ENCODE assay signal across 16 mouse cellular contexts in the genomic region with DNA sequence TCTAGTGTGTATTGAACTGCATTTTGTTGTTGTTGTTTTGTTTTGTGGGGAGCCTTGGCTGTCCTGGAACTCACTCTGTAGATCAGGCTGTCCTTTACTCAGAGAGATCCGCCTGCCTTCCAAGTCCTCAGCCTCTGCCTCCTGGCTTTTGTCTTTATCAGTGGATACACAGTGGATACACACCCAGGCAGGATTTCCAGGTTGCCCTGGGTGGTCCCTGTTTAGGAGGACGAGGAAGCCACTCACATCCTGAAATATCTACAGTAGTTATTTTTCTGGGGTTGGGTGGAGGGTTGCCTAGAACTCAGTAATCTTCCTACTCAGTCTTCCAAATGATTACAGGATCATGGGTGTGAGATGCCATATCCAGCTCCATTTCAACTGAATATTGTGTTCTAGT. TPM values are rescaled to one million over a fixed set of nuclear protein-coding genes. Genes with fewer than 3 reads are reported as not detected.
DNase-seq lines count a peak whose midpoint lies in the region; ATAC-seq and TF ChIP-seq lines count a peak whose summit lies in the region.
"Had no signal": no experiment of that assay in that cellular context is flagged by ENCODE, and none has a peak within 500 bp of the region (broad histone marks: within the 10 kb centered on the region; RNA-seq: fewer than 3 reads in every experiment).

No protein-coding gene starts in this region.

- 0 out of 2 replicates have a peak overlapping the region, but pooled peaks have one; percentile 2 for H3K4me2 ChIP-seq in lung, postnatal 0 days (replicated peaks; ENCODE audit: low read depth, low read length)
- no peak overlapping the region for H3K4me2 ChIP-seq in intestine, postnatal 0 days (replicated peaks; ENCODE audit: low read depth)
- H3K4me2 ChIP-seq: lung, embryonic 14.5 days had no signal

- no peak for TF ChIP-seq EP300 in lung, postnatal 0 days (IDR thresholded peaks at IDR 0.05)

- no peaks in the 10 kb centered on the region for H3K9me3 ChIP-seq in lung, postnatal 0 days (ENCODE audit: low read length)
- H3K9me3 ChIP-seq in intestine, postnatal 0 days (ENCODE audit: control insufficient read depth), result no peaks in the 10 kb centered on the region

- H3K36me3 ChIP-seq in lung, postnatal 0 days (ENCODE audit: insufficient read depth, low read length), result no peaks in the 10 kb centered on the region; the same call in 1 of the 2 replicates
- H3K36me3 ChIP-seq in intestine, postnatal 0 days (ENCODE audit: control insufficient read depth, insufficient read depth), result peaks cover 13% of the 10 kb centered on the region; the same call in 1 of the 2 replicates

- ATAC-seq in lung, postnatal 0 days, result 0 out of 2 replicates have a peak, but pooled peaks have one; percentile 5
- no peak for ATAC-seq in intestine, postnatal 0 days

- no peaks in the 10 kb centered on the region for H3K27me3 ChIP-seq in lung, postnatal 0 days (replicated peaks; ENCODE audit: insufficient read depth, low read length)
- no peaks in the 10 kb centered on the region for H3K27me3 ChIP-seq in intestine, postnatal 0 days (replicated peaks; ENCODE audit: control insufficient read depth, insufficient read depth, low read length)

- WGBS in lung, postnatal 0 days, result 30% methylated on average over 2 of the region's 2 CpGs
- 55% methylated on average over 2 of the region's 2 CpGs for WGBS in intestine, postnatal 0 days

- peak; percentile 34 to 51 for DNase-seq in adrenal gland, postnatal 36 days
- no peak for DNase-seq in adrenal gland, postnatal 14 days
- peak; percentile 51 to 69 for DNase-seq in lung, adult 18-20 months
- DNase-seq in lung, postnatal 25 days (ENCODE audit: low spot score), result no peak
- peak; percentile 65 for DNase-seq in kidney, postnatal 14 days
- no peak for DNase-seq in lung, postnatal 0 days (ENCODE audit: low spot score)
- DNase-seq in MN1 (ENCODE audit: low spot score), result no peak
- DNase-seq: adrenal gland, postnatal 25 days; cerebellum, adult 2 months; lung, embryonic 14.5 days had no signal

- TF ChIP-seq CTCF in lung, postnatal 0 days (IDR thresholded peaks at IDR 0.05), result no peak
- no peak for TF ChIP-seq CTCF in intestine, postnatal 0 days (IDR thresholded peaks at IDR 0.05; ENCODE audit: low read depth)

- no peak overlapping the region for H3K9ac ChIP-seq in lung, postnatal 0 days (replicated peaks; ENCODE audit: low read depth)
- no peak overlapping the region for H3K9ac ChIP-seq in intestine, postnatal 0 days (ENCODE audit: low read depth, low read length)
- H3K9ac ChIP-seq: lung, embryonic 14.5 days had no signal

- H3K27ac ChIP-seq in lung, postnatal 0 days (ENCODE audit: low read length), result no peak overlapping the region
- H3K27ac ChIP-seq in intestine, postnatal 0 days (ENCODE audit: low read depth, low read length), result no peak overlapping the region

- H3K4me1 ChIP-seq in lung, postnatal 0 days (ENCODE audit: insufficient read depth, low read depth, low read length), result peaks cover 2% of the 10 kb centered on the region; the same call in 1 of the 2 replicates
- H3K4me1 ChIP-seq in intestine, postnatal 0 days (replicated peaks; ENCODE audit: control insufficient read depth, insufficient read depth, low read length), result 0 out of 2 replicates have a peak, but pooled peaks cover 3% of the 10 kb centered on the region

- no peak overlapping the region for H3K4me3 ChIP-seq in lung, postnatal 0 days (ENCODE audit: low read depth, low read length)
- H3K4me3 ChIP-seq in intestine, postnatal 0 days (ENCODE audit: low read depth, low read length), result no peak overlapping the region

RNA-seq across cellular contexts. Expression of gene H2-T24, which starts 1.4 kb away (rescaled TPM):
- total RNA-seq in adrenal gland, postnatal 36 days (2021), result 1 to 10 TPM; 6.5 to 9.3 TPM
- total RNA-seq in adrenal gland, postnatal 14 days (2021), result 4.6 and 8.2 TPM in 2 replicates
- 2.7 and 3.7 TPM in 2 replicates for polyA plus RNA-seq in lung, postnatal 0 days (2015; fragmentation: Nextera tagmentation; extraction: Ambion mirVana)
- polyA plus RNA-seq in intestine, postnatal 0 days (2015; fragmentation: Nextera tagmentation; extraction: Ambion mirVana), result 1.4 and 1.5 TPM in 2 replicates

RNA-seq across cellular contexts. Expression of gene H2-T23, which starts 13.7 kb away (rescaled TPM):
- 10 to 100 TPM; 57.8 to 68.4 TPM for total RNA-seq in adrenal gland, postnatal 36 days (2021)
- total RNA-seq in adrenal gland, postnatal 14 days (2021), result 44.2 and 52.7 TPM in 2 replicates
- 50.4 and 53.1 TPM in 2 replicates for polyA plus RNA-seq in lung, postnatal 0 days (2015; fragmentation: Nextera tagmentation; extraction: Ambion mirVana)
- polyA plus RNA-seq in intestine, postnatal 0 days (2015; fragmentation: Nextera tagmentation; extraction: Ambion mirVana), result 68.3 and 71.7 TPM in 2 replicates

RNA-seq across cellular contexts. Expression of gene H2-T22, which starts 23.6 kb away (rescaled TPM):
- total RNA-seq in adrenal gland, postnatal 36 days (2021), result 10 to 100 TPM; 33.5 to 33.8 TPM
- total RNA-seq in adrenal gland, postnatal 14 days (2021), result 23.3 and 27.6 TPM in 2 replicates
- 23.9 and 24.4 TPM in 2 replicates for polyA plus RNA-seq in lung, postnatal 0 days (2015; fragmentation: Nextera tagmentation; extraction: Ambion mirVana)
- 19.5 and 21.2 TPM in 2 replicates for polyA plus RNA-seq in intestine, postnatal 0 days (2015; fragmentation: Nextera tagmentation; extraction: Ambion mirVana)

RNA-seq across cellular contexts. Expression of gene Gm6034, which starts 23.8 kb away (rescaled TPM):
- total RNA-seq in adrenal gland, postnatal 36 days (2021), result not detected
- not detected in 2 replicates for total RNA-seq in adrenal gland, postnatal 14 days (2021)
- not detected in 2 replicates for polyA plus RNA-seq in lung, postnatal 0 days (2015; fragmentation: Nextera tagmentation; extraction: Ambion mirVana)
- polyA plus RNA-seq in intestine, postnatal 0 days (2015; fragmentation: Nextera tagmentation; extraction: Ambion mirVana), result 2.8 and 3.1 TPM in 2 replicates
- total RNA-seq: adrenal gland, postnatal 25 days; heart, postnatal 14 days; left cerebral cortex, adult 8-10 months had no signal
- polyA plus RNA-seq: cerebellum, adult 2 months; embryonic facial prominence, embryonic 14.5 days; intestine, embryonic 14.5 days; lung, embryonic 14.5 days; small intestine, adult 2 months had no signal

RNA-seq across cellular contexts. Expression of gene Prr3, which starts 38.9 kb away (rescaled TPM):
- total RNA-seq in adrenal gland, postnatal 36 days (2021), result 10 to 100 TPM; 18.3 to 19.1 TPM
- 24.3 and 24.7 TPM in 2 replicates for total RNA-seq in adrenal gland, postnatal 14 days (2021)
- 12.6 and 12.9 TPM in 2 replicates for polyA plus RNA-seq in lung, postnatal 0 days (2015; fragmentation: Nextera tagmentation; extraction: Ambion mirVana)
- 9.4 and 9.6 TPM in 2 replicates for polyA plus RNA-seq in intestine, postnatal 0 days (2015; fragmentation: Nextera tagmentation; extraction: Ambion mirVana)

Comparison
In these comparisons a context has a peak if more than half of its experiments do, and no peak if none do; other contexts are left out.
1. DNase-seq: peak in adrenal gland, postnatal 36 days (2 of 2), lung, adult 18-20 months (2 of 2) and kidney, postnatal 14 days (single experiment); none in adrenal gland, postnatal 14 days (single experiment), lung, postnatal 25 days (single experiment), lung, postnatal 0 days (single experiment) and MN1 (single experiment).